Mouse (Mus musculus) megakaryocyte-erythroid progenitor cell, adult 5-6 weeks (primary cell): ENCODE data around the gene C1qtnf3. TPM values are rescaled to one million over a fixed set of nuclear protein-coding genes. Genes with fewer than 3 reads are reported as not detected.

Experiments
- ATAC-seq: replicated peaks from 2 replicates; pipeline ENCODE4 v1.8.0; 2016; ENCODE audit warnings: mild to moderate bottlenecking, inconsistent platforms; ENCODE audit not compliant: severe bottlenecking, poor library complexity, low FRiP score, low TSS enrichment
- total RNA-seq, 2 experiments: library from RNA; stranded (forward) in 1 of 2; stranded (reverse) in 1 of 2; fragments of 200-1000, 215-1000 nt in 1 of 2; fragments of >200 nt in 1 of 2; fragmentation: Nextera tagmentation in 1 of 2; gene quantifications; 2 replicates each; pipeline ENCODE4 v1.2.3; 2014 to 2017

C1qtnf3 gene
- total RNA-seq, 2 experiments from 2014 or later, result not detected

DNA sequence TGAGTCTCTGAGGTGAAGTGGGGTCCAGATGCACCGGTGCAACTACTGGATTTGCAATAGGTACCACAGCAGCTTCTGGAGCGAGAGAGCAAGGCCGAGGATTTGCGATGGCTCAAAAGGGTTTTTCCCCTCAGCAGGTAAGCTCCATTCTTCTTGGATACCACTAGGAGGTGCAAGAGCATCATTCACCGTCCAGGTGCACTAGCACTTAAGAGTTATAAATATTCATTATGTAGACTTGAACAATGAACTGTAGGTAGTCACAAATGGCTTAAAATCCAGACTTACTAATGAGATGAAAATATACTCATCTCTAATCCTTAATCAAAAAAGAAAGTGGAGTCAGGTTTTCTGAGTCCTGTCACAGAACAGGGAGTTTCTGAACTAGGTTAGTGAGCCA is 56.6 kb downstream of the C1qtnf3 start:
- ATAC-seq, result no peak

DNA sequence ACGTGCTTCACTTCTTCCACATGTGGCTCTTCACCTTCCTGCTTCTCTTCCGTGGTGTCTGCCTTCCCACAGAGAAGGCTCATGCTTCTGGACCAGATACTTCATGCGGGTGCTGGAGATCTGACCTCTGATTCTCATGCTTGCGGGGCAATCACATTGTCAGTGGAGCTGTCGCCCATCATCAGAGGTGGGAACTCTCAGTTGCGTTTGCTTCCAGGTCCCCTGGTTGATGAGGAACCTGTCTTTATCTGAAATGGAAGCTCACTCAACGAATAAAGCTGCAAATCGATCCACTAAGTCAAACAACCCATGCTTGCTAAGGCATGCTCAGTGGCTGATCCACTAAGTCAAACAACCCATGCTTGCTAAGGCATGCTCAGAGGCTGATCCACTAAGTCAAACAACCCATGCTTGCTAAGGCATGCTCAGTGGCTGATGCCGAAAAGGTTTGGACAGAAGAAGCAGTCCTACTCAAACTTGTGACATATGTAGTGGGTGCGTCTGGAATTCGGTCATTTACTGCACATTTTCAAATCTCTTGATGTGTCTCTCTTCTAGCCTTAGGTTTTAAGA is 58.9 kb downstream of the C1qtnf3 start:
- no peak for ATAC-seq

DNA sequence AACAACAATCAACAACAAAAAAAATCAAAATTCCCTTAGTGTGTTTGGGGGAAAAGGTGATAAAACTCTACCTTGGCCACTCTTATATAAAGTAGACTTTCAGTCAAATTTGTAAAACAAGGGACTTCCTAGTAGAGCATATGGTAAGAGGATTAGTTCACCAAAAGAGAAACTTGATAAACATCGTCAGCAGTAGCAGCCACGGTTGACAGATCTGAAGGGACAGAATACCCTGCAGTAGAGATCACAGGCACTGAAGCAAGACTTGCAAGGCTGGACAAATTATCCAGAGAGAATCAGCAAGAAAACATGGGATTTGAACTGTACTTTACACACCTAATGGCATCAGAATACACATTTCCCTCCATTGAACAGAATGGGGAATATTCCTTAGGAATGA is 62.8 kb downstream of the C1qtnf3 start:
- no peak for ATAC-seq

DNA sequence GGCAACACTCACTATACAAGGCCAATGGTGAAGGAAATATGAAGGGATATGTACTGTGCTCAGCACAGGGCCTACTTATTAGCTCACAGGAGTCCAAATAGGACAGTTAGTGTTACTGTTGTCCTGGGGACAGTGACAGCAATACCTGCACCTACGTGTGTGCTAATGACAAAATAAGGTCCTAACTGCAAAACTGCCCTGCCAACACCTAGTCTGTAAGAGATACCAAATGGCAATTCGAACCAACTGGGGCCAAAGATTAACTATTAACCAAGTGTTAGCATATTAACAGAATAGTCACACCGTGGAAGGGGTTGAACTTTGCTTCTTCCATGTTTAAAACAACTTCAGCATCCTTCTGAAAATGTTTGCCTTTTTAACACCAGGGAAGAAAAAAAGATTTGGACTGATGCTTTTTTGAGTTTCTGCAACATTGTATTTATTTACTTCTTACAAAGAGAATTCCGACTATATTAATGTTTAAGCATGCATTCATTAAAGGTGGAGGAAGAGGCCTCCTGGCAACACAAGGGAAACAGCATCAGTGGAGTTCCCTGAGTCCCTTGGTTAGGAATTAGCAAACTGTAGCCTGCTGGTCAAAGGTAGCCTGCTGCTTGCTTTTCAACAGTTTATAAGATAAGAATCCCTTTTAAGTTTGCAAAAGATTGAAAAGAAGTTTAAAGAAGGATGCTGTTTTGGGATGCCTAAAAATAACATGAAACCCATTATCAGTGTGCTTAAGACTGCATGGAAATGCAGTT is 74.8 kb downstream of the C1qtnf3 start:
- no peak for ATAC-seq

Other genes with a start within 250 kb of the C1qtnf3 start
- gene Rai14, start 237.7 kb upstream of the C1qtnf3 start, total RNA-seq (2014; fragmentation: Nextera tagmentation), result 1.2 and 5.4 TPM in 2 replicates
- gene Rai14, start 237.7 kb upstream of the C1qtnf3 start, total RNA-seq (2017), result 3.7 and 4.1 TPM in 2 replicates
- 2.6 and 8.6 TPM in 2 replicates for gene Amacr, start 29.4 kb downstream of the C1qtnf3 start, total RNA-seq (2014; fragmentation: Nextera tagmentation)
- gene Amacr, start 29.4 kb downstream of the C1qtnf3 start, total RNA-seq (2017), result 9.3 and 18.4 TPM in 2 replicates
- not detected in 2 replicates for gene Slc45a2, start 48.4 kb downstream of the C1qtnf3 start, total RNA-seq (2014; fragmentation: Nextera tagmentation)
- gene Slc45a2, start 48.4 kb downstream of the C1qtnf3 start, total RNA-seq (2017), result not detected in 2 replicates
- not detected in 2 replicates for gene Rxfp3, start 85.7 kb downstream of the C1qtnf3 start, total RNA-seq (2014; fragmentation: Nextera tagmentation)
- not detected in 2 replicates for gene Rxfp3, start 85.7 kb downstream of the C1qtnf3 start, total RNA-seq (2017)
- gene Adamts12, start 112.5 kb downstream of the C1qtnf3 start, total RNA-seq (2014; fragmentation: Nextera tagmentation), result not detected in 2 replicates
- 0.05 and 0.30 TPM in 2 replicates for gene Adamts12, start 112.5 kb downstream of the C1qtnf3 start, total RNA-seq (2017)